Mouse (Mus musculus) mature B cell (primary cell): ENCODE data around the gene Pik3cg.
"Not testable (repeated sequence)": the region's sequence is repeated elsewhere in the genome, so short reads cannot be mapped to it uniquely, and the experiment has no call there.

ENCODE experiments used
- in situ Hi-C: fragments of 300-500 bp; cut with MboI; formaldehyde crosslinking; loops from 2 replicates; pipeline ENCODE4 v1.14.3; 2019

Gene Pik3cg

GRCm38 (mm10) chr12:32207948-32208891 lies at the start of gene Pik3cg:
Gene Pik3cg, minus strand, starts transcription at chr12:32208659.
- in situ Hi-C loops: no loop called here

DNA sequence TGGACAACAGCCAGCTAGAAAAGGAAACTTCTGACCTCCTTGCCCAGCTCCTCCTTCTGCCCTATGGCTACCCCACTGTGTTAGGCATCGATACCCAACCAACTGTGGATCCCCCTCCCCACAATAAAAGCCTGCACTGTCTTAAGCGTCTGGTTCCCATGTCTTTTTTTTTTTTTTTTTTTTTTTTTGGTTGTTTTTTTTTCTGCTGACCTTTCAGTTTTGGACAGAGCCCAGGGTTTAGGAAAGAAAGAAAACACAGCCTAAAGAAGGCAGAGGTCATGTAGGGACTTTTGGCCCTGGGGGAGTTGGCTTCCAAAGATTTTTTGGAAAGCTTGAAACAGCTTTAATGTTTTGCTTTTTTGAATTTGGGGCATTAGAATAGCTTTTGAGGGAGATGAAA lies 40.0 kb upstream of the Pik3cg start:
- in situ Hi-C loops: loop anchor here (5.0 kb wide), 2 partner anchors 101 to 281 kb away; no protein-coding TSS in a partner anchor

DNA sequence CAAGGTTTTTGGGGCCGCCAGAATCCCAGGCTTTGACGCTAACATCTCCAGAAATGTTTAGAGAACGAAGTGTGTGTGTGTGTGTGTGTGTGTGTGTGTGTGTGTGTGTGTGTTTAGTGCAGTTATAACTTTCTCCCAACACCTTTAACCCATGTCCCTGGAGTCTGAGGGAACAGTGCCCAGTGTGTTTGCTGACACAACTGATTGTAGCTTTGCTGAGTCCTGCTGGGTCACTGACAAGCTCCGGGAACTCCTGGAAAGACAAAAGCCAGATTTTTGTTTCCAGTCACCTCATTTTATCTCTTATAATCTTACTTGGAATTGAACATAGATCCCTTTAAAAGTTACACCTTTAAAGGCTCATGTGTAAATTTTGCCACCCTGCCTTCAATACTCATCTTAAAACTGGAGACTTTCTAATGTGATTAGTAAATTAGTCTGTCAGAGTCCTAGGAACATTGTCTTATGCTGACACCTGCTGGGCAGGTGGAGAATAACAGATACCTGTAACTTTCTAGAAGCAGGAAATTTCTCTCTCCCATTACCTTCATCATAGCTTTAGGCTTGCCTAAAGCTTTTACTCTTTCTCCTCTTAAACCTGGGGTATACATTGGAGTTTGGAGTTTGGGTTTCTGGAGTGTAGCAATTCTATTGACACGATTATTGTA lies 37.2 kb upstream of the Pik3cg start:
- in situ Hi-C loops: loop anchor here (5.0 kb wide), 2 partner anchors 98 to 278 kb away; no protein-coding TSS in a partner anchor

DNA sequence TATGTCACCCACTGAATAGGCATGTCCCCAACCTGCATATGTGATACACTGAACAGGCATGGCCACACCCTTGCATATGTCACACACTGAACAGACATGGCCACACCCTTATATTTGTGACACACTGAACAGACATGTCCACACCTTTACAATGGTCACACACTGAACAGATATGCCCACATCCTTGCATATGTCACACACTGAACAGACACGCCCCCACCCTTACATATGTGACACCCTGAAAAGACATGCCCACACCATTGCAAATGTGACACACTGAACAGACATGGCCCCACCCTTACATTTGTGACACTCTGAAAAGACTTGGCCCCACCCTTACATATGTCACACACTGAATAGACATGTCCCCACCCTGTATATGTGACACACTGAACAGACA lies 35.1 kb upstream of the Pik3cg start:
- in situ Hi-C loops: no loop called here

- in situ Hi-C loops: not testable (repeated sequence)
These were observed 30.7 kb upstream of the Pik3cg start for GRCm38 (mm10) chr12:32239134-32239533.

GRCm38 (mm10) chr12:32238433-32238832 lies 30.0 kb upstream of the Pik3cg start:
- in situ Hi-C loops: no loop called here

GRCm38 (mm10) chr12:32237839-32238238 lies 29.4 kb upstream of the Pik3cg start:
- in situ Hi-C loops: no loop called here

DNA sequence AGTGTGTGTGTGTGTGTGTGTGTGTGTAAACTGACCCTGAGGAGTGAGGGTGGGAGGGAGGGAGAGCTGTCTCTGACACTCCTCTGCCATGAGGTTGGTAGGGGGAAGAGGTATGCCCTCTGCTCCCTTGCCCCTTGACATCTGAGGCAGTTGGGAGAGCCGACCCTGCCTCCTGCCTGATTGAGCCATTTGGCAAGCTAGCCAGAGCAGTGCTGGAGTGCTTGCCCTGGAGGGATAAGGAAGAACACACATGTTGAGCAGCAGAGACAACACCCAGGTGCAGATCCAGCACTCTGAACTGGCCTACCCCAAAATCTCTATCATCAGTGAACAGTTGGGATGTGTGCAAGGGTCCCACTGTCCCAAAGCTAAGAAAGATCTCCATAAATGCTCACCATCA lies 28.7 kb upstream of the Pik3cg start:
- in situ Hi-C loops: no loop called here

GRCm38 (mm10) chr12:32236450-32236849 lies 28.0 kb upstream of the Pik3cg start:
- in situ Hi-C loops: no loop called here

DNA sequence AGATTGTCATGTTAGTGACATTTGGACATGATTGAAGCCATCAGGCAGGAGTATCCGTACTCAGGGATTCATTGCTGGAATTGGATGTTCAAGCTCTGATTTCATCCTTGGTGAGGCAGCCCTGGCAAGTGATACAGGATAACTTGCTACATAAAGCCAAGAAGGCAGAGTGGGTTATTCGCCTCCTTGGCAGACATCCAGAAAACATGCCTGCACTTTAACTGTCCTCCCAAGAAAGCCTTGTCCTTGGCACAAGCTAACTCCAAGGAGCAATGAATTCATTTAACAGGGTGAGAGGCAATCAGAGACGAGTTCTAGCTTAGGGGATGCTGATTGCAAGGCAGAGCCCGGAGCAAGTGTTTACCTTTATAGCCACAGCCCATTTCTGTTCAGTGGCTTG lies 25.4 kb upstream of the Pik3cg start:
- in situ Hi-C loops: no loop called here

GRCm38 (mm10) chr12:32231398-32231797 lies 22.9 kb upstream of the Pik3cg start:
- in situ Hi-C loops: no loop called here

GRCm38 (mm10) chr12:32223629-32224028 lies 15.2 kb upstream of the Pik3cg start:
- in situ Hi-C loops: no loop called here

DNA sequence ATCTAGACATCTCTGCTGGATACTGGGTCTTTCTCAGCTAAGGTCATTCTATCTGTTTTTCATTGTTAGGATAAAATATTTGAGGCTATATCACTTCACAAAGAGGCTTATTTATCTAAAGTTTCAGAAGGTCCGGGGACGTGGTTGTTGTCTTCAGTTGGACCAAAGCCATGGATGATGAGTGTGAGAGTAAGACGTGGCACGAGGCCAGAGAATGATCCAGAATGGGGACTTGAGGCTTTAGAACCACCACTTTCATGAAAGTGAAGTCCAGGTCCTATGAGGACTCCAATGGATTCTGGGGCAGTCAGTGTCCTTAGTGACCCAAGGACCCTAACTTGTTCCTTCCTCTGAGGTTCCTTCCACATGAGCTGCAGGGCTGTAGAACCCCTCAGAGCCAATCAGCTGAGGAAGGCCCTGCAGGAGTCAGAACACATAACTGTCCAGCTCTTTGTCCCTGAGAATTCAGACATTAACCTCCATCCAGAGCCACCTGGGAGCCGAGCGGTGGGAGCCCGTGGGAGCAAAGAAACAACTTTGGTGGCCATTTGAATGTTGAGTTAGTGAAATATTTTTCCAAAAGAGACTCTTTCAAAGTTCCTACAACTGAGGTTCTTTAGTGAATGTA lies 14.4 kb upstream of the Pik3cg start:
- in situ Hi-C loops: no loop called here

- in situ Hi-C loops: no loop called here
These were observed 11.9 kb upstream of the Pik3cg start for GRCm38 (mm10) chr12:32220387-32220786.

GRCm38 (mm10) chr12:32215143-32215542 lies 6.7 kb upstream of the Pik3cg start:
- in situ Hi-C loops: no loop called here

- in situ Hi-C loops: no loop called here
These were observed 4.2 kb upstream of the Pik3cg start for GRCm38 (mm10) chr12:32212702-32213101.

DNA sequence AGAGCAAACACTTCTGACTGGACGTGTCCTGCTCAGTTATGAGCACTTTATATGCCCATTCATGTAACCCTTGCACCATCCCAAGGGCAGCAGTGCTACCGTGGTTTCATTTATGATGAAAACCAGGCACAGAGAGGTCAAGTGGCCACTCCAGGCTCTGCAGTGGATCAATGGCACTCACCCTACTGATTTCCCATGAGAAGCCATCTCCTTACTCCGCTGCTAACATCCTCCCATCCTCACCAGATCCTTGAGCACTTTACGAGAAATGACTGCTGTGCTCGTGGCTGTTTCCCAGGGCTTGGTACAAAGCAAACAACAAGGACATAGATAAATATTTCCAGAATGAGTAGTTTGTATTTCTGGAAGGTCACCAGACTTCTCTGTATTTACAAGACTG lies 3.7 kb upstream of the Pik3cg start:
- in situ Hi-C loops: no loop called here

DNA sequence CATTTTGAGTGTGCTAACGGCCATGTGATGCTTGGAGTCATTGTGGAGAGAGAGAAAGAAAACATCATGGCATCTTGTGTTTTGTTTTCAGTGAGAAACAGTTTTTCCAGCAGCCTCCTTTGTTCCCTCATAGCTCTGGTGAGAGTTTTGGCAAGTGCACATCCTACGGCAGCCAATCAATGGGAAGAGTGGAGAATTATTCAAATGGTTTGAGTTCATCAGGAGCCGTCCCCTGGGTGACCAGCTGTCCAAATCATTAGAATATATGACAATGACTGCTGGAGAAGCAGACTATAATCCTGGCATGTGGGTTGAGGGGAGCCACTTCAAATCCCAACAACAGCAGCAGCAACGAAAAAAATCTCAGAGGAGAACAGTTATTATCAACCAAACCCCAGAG lies 2.8 kb upstream of the Pik3cg start:
- in situ Hi-C loops: no loop called here

DNA sequence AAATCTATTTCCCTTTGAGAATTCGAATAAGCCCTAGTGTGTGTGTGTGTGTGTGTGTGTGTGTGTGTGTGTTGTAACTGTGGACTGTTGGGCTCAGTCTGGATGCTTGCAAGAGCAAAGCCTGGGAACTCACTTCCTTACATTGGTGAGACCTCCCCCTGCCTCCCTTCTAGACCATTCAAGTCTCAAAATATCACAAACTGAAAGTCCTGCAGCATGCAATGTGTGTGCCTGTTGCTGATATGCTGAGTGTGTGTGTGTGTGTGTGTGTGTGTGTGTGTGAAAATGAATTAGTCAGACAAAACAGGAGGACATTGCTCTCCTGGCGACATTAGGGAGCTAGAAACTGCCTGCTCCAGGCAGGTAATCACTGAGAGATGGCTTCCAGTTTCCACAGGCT lies 492 bp upstream of the Pik3cg start:
- in situ Hi-C loops: no loop called here

- in situ Hi-C loops: no loop called here
These were observed 1.3 kb downstream of the Pik3cg start for GRCm38 (mm10) chr12:32207141-32207540.

DNA sequence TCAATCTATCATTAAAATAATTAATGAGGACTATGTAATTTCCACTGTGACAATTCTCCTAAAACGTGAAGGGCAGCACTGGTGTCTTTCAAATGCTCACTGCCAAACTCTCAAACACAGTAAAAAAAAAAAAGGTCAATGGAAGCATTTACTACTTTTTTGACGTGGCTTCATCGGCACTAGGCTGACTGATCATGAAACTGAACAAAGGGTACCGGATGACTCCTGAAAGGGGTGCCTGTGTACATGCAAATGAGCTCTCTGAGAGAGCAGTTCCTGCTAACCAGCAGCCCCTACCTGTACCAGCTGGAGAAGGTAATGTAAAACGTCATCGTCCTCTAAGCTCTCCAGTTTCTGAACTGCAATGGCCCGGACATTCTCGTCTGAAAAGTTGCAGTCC lies 4.8 kb downstream of the Pik3cg start:
- in situ Hi-C loops: no loop called here

- in situ Hi-C loops: no loop called here
These were observed 5.9 kb downstream of the Pik3cg start for GRCm38 (mm10) chr12:32202583-32202982.

- in situ Hi-C loops: no loop called here
These were observed 6.5 kb downstream of the Pik3cg start for GRCm38 (mm10) chr12:32201932-32202331.
